Mouse (Mus musculus): Measurements from ENCODE around the gene Leo1. TPM values are rescaled to one million over a fixed set of nuclear protein-coding genes. Genes with fewer than 3 reads are reported as not detected.

Leo1 gene
- 17.2 and 17.7 TPM in 2 replicates for polyA plus RNA-seq (2015; fragmentation: Nextera tagmentation; extraction: Ambion mirVana)

DNA sequence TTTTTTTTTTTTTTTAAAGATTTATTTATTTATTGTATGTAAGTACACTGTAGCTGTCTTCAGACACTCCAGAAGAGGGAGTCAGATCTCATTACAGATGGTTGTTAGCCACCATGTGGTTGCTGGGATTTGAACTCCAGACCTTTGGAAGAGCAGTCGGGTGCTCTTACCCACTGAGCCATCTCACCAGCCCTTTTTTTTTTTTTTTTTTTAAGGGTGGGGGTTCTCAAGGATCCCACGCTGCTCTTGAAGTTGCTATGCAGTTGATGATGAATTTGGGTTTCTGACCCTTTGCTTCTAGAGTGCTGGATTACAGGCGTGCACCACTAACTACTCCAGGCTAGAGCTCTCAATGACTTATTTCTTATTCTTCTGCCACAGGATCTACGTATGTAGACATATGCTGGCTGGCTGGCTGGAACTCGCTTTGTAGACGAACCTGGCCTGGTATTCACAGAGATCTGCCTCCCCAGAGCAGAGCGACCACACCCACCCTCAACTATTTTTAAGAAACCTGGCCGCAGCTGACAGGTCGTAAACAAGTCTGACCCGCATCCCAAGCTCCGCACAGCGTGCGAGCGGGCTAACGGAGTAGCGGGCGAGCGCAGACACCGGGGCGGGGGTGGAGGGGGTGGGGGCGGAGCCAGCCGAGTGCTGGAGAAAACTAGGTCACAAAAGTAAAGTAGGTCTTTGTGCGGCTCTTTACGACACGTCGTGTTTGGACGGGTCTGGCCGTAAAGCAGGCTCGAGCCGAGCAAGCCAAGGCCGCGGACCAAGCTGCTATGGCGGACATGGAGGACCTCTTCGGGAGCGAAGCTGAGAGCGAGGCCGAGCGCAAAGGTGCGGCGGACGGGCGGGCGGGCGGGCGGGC lies at the start of gene Leo1:
Gene Leo1, plus strand, starts transcription at position 729 of the 871 bp plus-strand sequence.

DNA sequence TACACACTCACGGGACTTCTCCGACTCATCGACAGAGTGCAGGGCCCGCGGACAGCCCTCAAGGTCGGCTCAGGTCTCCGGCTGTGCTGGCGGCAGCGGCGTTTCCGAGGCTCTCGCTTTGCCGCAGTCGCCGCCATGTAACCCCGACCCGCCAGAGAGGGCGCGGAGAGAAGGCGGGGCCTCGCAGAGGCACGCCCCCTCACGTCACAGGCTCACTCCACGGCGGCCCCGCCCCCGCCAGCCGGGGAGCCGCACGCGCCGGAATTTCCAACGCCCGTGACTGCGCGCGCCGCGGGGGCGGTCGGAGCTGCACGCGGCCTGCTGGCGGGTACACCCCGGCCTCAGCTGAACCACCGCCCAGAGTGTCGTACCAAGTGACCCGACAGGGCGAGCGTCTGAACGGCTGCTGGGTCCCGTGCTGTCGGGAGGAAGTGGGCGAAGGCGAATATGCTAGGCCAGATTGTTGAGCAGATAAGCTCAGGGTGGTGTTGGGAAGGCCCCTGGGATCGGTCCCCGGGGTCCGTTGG lies 31.4 kb upstream of the Leo1 start, which contains the start of gene Mapk6:
Gene Mapk6, minus strand, starts transcription at position 154 of the 527 bp plus-strand sequence.

Other genes starting within 250 kb of the Leo1 start
- 0.02 and 0.08 TPM in 2 replicates for gene Myo5c, start 209.5 kb upstream of the Leo1 start, polyA plus RNA-seq (2015; fragmentation: Nextera tagmentation; extraction: Ambion mirVana)
- gene Gnb5, start 135.2 kb upstream of the Leo1 start, polyA plus RNA-seq (2015; fragmentation: Nextera tagmentation; extraction: Ambion mirVana) = 3.7 and 4.9 TPM in 2 replicates
- not detected in 2 replicates for gene Bcl2l10, start 93.8 kb upstream of the Leo1 start, polyA plus RNA-seq (2015; fragmentation: Nextera tagmentation; extraction: Ambion mirVana)
- gene Mapk6, start 31.5 kb upstream of the Leo1 start, polyA plus RNA-seq (2015; fragmentation: Nextera tagmentation; extraction: Ambion mirVana) = 13.6 and 17.1 TPM in 2 replicates
- 53.6 and 61.1 TPM in 2 replicates for gene Tmod3, start 118.1 kb downstream of the Leo1 start, polyA plus RNA-seq (2015; fragmentation: Nextera tagmentation; extraction: Ambion mirVana)
- 1.0 and 1.5 TPM in 2 replicates for gene Tmod2, start 169.8 kb downstream of the Leo1 start, polyA plus RNA-seq (2015; fragmentation: Nextera tagmentation; extraction: Ambion mirVana)
- gene Lysmd2, start 184.2 kb downstream of the Leo1 start, polyA plus RNA-seq (2015; fragmentation: Nextera tagmentation; extraction: Ambion mirVana) = 6.8 and 7.4 TPM in 2 replicates
- 0.10 and 0.15 TPM in 2 replicates for gene Scg3, start 242.5 kb downstream of the Leo1 start, polyA plus RNA-seq (2015; fragmentation: Nextera tagmentation; extraction: Ambion mirVana)

Data from spleen, postnatal 0 days (tissue).